Mouse (Mus musculus) kidney, adult 2 months (tissue): ENCODE data around the gene Phgr1.

Experiments used
- CTCF ChIP-seq: fragments of 200-500 bp; conservative IDR thresholded peaks from 2 replicates; pipeline ENCODE4 v1.5.1; 2011; ENCODE audit warnings: low read depth, mild to moderate bottlenecking, control low read depth, low read length, moderate library complexity, mixed read lengths; ENCODE audit not compliant: insufficient read depth, insufficient read length
- POLR2A ChIP-seq: fragments of 200-500 bp; IDR thresholded peaks from one replicate; pipeline ENCODE4 v1.6.1; 2011; ENCODE audit warnings: low read depth, low read length, control low read depth

DNA sequence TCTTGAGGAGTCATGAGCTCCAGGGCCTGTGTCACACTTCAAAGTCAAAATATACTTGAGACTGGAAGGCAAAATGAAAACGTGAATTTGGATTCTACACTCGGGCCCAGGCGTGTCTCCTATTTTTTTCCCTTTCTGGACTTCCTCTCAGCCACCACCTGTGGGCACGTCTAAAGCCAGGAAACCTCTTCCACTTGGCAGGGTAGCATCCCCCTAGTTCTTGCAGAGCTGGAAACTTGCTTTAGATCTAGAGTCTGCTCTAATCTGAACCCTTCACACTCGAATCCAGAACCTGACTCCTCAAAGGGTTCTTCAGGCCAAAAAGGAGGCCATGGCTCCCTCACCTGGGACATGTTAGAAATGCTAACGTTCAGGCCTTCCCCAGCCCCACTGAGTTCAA, 17.2 kb upstream of the Phgr1 start:
- TF ChIP-seq CTCF (no peak), POLR2A (no peak)
